Mouse (Mus musculus): Measurements from ENCODE around the gene Ccsap. TPM values are rescaled to one million over a fixed set of nuclear protein-coding genes. Genes with fewer than 3 reads are reported as not detected.

Ccsap gene
- polyA plus RNA-seq, 1 experiment from 2014 or later = 4.8 TPM

DNA sequence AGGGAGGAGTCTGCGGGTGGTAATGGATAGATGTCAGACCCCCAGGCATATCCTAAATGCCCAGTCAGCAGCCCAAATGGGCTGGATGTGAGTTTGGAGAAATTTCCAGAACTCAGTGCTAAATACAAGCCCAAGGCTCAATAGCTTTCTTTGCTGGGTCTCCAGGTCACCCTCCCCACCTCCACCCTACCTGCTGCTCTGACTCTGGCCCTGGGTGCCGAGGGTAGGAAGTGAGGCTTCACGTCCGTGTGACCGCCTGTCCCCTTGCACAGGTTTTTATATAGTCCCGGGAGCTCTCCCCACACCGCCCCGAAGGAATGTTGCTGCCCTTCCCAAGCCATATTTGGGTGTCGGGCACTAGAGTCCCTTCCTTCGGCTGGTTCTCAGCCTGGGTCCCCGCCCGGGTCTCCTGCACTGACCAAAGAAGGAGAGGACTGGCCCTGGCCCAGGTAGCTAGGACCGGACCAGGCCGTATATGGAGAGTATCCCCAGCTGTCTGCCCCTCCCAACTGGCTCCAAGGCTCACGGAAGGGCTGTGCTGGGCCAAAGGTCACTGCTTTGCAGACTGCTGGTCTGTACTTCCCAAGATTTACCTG, 34.6 kb upstream of the Ccsap start, which contains the start of gene Acta1:
Gene Acta1 (minus strand): TSS at position 250 of the 596 bp plus-strand sequence.
- 19% methylated on average over 15 of the region's 15 CpGs for WGBS
- Histone ChIP-seq H3K27me3 (replicated peaks; ENCODE audit: control insufficient read depth, insufficient read depth, low read length) (peaks cover 20% of the 10 kb centered on the region), H3K4me1 (ENCODE audit: control insufficient read depth, insufficient read depth, low read depth, low read length) (peaks cover 6% of the 10 kb centered on the region), H3K4me2 (ENCODE audit: low read length) (no peak within 1 kb of the TSS), H3K9ac (ENCODE audit: low read depth, low read length) (no peak within 1 kb of the TSS), H3K27ac (ENCODE audit: low read depth, low read length) (no peak within 1 kb of the TSS), H3K9me3 (ENCODE audit: control insufficient read depth, low read length) (no peaks in the 10 kb centered on the region), H3K4me3 (ENCODE audit: low read length) (no peak within 1 kb of the TSS), H3K36me3 (ENCODE audit: control insufficient read depth, insufficient read depth, low read length) (no peaks in the 10 kb centered on the region)
- ATAC-seq = no peak

DNA sequence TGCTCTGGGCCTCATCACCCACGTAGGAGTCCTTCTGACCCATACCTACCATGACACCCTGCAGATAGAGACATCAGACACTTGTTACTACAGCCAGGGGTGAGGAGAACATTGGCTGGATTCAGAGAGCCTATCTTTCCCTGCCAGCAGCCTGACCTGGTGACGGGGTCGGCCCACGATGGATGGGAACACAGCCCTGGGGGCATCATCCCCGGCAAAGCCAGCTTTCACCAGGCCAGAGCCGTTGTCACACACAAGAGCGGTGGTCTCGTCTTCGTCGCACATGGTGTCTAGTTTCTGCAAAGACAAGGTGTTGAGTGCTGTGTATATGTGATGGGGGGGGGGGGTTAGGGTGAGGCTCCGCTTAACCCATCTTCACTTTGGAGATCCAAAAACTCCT, 33.4 kb upstream of the Ccsap start:
- 85% methylated on average over 11 of the region's 11 CpGs for WGBS
- Histone ChIP-seq H3K9me3 (ENCODE audit: control insufficient read depth, low read length) (no peaks in the 10 kb centered on the region), H3K27me3 (replicated peaks; ENCODE audit: control insufficient read depth, insufficient read depth, low read length) (peaks cover 20% of the 10 kb centered on the region), H3K4me3 (ENCODE audit: low read length) (no peak overlapping the region), H3K9ac (ENCODE audit: low read depth, low read length) (no peak overlapping the region), H3K27ac (ENCODE audit: low read depth, low read length) (no peak overlapping the region), H3K36me3 (ENCODE audit: control insufficient read depth, insufficient read depth, low read length) (no peaks in the 10 kb centered on the region), H3K4me1 (ENCODE audit: control insufficient read depth, insufficient read depth, low read depth, low read length) (peaks cover 6% of the 10 kb centered on the region), H3K4me2 (ENCODE audit: low read length) (no peak overlapping the region)
- no peak for ATAC-seq

DNA sequence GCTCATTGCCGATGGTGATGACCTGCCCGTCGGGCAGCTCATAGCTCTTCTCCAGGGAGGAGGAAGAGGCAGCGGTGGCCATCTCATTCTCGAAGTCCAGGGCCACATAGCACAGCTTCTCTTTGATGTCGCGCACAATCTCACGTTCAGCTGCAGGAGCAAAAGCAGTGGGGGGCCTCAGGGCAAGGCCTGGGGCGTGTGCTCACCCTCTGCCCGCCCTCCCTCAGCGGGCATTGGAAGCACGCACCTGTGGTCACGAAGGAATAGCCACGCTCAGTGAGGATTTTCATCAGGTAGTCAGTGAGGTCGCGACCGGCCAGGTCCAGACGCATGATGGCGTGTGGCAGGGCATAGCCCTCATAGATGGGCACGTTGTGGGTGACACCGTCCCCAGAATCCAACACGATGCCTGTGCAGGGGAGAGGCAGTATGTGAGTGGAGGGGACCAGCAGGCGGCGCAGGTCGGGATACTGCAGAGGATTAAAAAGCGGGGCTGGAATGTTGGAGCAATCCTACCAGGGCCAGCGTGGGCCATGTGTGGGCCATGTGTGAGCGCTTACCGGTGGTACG, 32.7 kb upstream of the Ccsap start:
- H3K27me3 ChIP-seq (replicated peaks; ENCODE audit: control insufficient read depth, insufficient read depth, low read length) = peaks cover 20% of the 10 kb centered on the region
- 9% methylated on average over 30 of the region's 30 CpGs for WGBS

DNA sequence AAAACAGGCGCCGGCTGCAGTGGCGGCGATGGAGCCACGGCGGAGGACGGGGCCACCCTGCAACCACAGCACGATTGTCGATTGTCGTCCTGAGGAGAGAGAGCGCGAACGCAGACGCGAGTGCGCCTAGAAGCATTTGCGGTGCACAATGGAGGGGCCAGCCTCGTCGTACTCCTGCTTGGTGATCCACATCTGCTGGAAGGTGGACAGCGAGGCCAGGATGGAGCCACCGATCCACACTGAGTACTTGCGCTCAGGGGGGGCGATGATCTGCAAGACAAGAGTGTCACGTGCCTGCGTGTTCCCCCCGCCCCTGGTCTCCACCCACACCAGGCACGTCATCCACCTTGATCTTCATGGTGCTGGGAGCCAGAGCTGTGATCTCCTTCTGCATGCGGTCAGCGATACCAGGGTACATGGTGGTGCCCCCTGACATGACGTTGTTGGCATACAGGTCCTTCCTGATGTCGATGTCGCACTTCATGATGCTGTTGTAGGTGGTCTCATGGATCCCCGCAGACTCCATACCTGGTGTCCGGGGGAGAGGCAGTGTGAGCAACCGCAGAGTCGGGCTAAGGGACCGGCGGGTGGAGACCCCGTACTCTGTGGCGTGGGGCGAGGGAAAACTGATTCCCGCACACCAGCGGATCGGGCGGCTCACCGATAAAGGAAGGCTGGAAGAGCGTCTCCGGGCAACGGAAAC, 32.0 kb upstream of the Ccsap start:
- H3K9me3 ChIP-seq (ENCODE audit: control insufficient read depth, low read length) = no peaks in the 10 kb centered on the region
- H3K9ac ChIP-seq (ENCODE audit: low read depth, low read length) = peak overlapping the region; percentile 72
- H3K4me1 ChIP-seq (ENCODE audit: control insufficient read depth, insufficient read depth, low read depth, low read length) = peaks cover 6% of the 10 kb centered on the region
- H3K4me2 ChIP-seq (ENCODE audit: low read length) = peak overlapping the region; percentile 81
- H3K4me3 ChIP-seq (ENCODE audit: low read length) = peak overlapping the region; percentile 51
- H3K36me3 ChIP-seq (ENCODE audit: control insufficient read depth, insufficient read depth, low read length) = no peaks in the 10 kb centered on the region
- peak overlapping the region; percentile 84 for H3K27ac ChIP-seq (ENCODE audit: low read depth, low read length)
- WGBS = 1% methylated on average over 46 of the region's 49 CpGs
- H3K27me3 ChIP-seq (replicated peaks; ENCODE audit: control insufficient read depth, insufficient read depth, low read length) = peaks cover 20% of the 10 kb centered on the region
- peak; percentile 92 for ATAC-seq

More for the DNA sequence above, 32.7 kb upstream of the Ccsap start:
- ATAC-seq = peak; percentile 52
- Histone ChIP-seq H3K4me1 (ENCODE audit: control insufficient read depth, insufficient read depth, low read depth, low read length) (peaks cover 6% of the 10 kb centered on the region), H3K27ac (ENCODE audit: low read depth, low read length) (peak overlapping the region; percentile 74), H3K4me2 (ENCODE audit: low read length) (peak overlapping the region; percentile 81), H3K4me3 (ENCODE audit: low read length) (peak overlapping the region; percentile 51), H3K36me3 (ENCODE audit: control insufficient read depth, insufficient read depth, low read length) (no peaks in the 10 kb centered on the region), H3K9ac (ENCODE audit: low read depth, low read length) (peak overlapping the region; percentile 72), H3K9me3 (ENCODE audit: control insufficient read depth, low read length) (no peaks in the 10 kb centered on the region)

DNA sequence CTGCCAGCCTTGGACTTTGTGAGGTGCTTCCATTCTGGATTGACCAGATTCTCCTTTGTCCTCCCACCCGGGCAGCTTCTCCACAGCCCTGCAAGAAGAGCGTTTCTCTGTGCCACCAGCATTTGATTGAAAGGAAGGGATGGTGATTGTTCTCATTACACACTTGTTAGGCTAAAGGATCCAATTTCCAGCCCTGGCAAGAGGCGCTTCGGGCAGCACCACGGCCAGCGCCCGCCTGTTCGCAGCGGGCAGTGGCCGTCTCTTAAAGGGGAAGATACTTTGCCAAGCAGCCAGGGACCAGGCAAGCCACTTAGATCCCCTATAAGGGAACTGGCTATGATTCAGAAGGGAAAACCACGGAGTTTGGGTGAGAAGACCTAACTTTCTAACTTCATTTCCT, 31.3 kb upstream of the Ccsap start:
- Histone ChIP-seq H3K4me2 (ENCODE audit: low read length) (peak overlapping the region; percentile 81), H3K9me3 (ENCODE audit: control insufficient read depth, low read length) (no peaks in the 10 kb centered on the region), H3K27me3 (replicated peaks; ENCODE audit: control insufficient read depth, insufficient read depth, low read length) (peaks cover 22% of the 10 kb centered on the region), H3K4me1 (ENCODE audit: control insufficient read depth, insufficient read depth, low read depth, low read length) (peaks cover 6% of the 10 kb centered on the region), H3K9ac (ENCODE audit: low read depth, low read length) (peak overlapping the region; percentile 72), H3K36me3 (ENCODE audit: control insufficient read depth, insufficient read depth, low read length) (no peaks in the 10 kb centered on the region), H3K27ac (ENCODE audit: low read depth, low read length) (peak overlapping the region; percentile 84), H3K4me3 (ENCODE audit: low read length) (peak overlapping the region; percentile 51)
- ATAC-seq = no peak
- WGBS = 0% methylated on average over 11 of the region's 11 CpGs

DNA sequence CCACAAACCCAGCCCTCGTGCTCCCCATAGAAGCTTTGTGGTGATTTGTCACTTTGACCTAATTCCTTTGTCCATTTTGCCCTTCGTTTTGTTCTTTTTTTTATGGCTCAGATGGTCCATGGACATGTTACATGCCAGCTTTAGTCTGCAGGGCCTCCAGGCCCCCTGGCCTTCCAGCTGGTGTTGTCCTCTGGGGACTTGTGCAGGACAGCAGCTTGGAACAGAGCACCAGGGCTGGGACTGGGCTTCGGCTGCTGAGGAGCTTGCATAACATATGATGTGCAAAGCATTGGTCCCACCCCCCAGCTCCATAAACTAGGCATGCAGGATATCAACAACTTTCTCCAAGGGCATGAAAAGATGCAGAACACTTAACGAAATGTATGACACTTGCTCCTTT, 29.8 kb upstream of the Ccsap start:
- H3K27ac ChIP-seq (ENCODE audit: low read depth, low read length) = no peak overlapping the region
- no peaks in the 10 kb centered on the region for H3K36me3 ChIP-seq (ENCODE audit: control insufficient read depth, insufficient read depth, low read length)
- no peaks in the 10 kb centered on the region for H3K9me3 ChIP-seq (ENCODE audit: control insufficient read depth, low read length)
- no peak overlapping the region for H3K9ac ChIP-seq (ENCODE audit: low read depth, low read length)
- ATAC-seq = no peak
- no peak overlapping the region for H3K4me3 ChIP-seq (ENCODE audit: low read length)
- peaks cover 20% of the 10 kb centered on the region for H3K27me3 ChIP-seq (replicated peaks; ENCODE audit: control insufficient read depth, insufficient read depth, low read length)
- 61% methylated on average over 4 of the region's 4 CpGs for WGBS
- no peak overlapping the region for H3K4me2 ChIP-seq (ENCODE audit: low read length)
- H3K4me1 ChIP-seq (ENCODE audit: control insufficient read depth, insufficient read depth, low read depth, low read length) = peaks cover 12% of the 10 kb centered on the region

DNA sequence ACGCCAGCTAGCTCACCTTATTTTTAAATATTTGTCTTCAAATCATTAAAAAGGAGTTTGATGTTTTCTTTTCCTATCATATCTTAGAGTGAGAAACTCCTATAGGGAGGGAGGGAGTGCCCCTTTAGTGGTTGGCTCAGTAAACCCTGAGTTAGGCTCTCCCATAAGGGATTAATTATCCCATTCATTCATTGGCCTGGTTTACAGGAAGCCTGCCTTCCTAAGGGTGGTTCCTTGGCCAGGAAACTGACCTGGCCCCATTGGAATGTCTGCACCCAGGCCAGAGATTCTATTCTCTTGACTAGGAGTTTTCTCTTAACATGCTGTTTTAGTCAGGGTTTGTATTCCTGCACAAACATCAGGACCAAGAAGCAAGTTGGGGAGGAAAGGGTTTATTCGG, 27.9 kb upstream of the Ccsap start:
- Histone ChIP-seq H3K4me1 (ENCODE audit: control insufficient read depth, insufficient read depth, low read depth, low read length) (peaks cover 23% of the 10 kb centered on the region), H3K4me2 (ENCODE audit: low read length) (no peak overlapping the region), H3K4me3 (ENCODE audit: low read length) (no peak overlapping the region), H3K9ac (ENCODE audit: low read depth, low read length) (no peak overlapping the region), H3K27me3 (replicated peaks; ENCODE audit: control insufficient read depth, insufficient read depth, low read length) (peaks cover 5% of the 10 kb centered on the region; the same call in 1 of the 2 replicates), H3K27ac (ENCODE audit: low read depth, low read length) (no peak overlapping the region), H3K9me3 (ENCODE audit: control insufficient read depth, low read length) (no peaks in the 10 kb centered on the region), H3K36me3 (ENCODE audit: control insufficient read depth, insufficient read depth, low read length) (no peaks in the 10 kb centered on the region)
- WGBS = 83% methylated on average over 2 of the region's 2 CpGs
- ATAC-seq = no peak

DNA sequence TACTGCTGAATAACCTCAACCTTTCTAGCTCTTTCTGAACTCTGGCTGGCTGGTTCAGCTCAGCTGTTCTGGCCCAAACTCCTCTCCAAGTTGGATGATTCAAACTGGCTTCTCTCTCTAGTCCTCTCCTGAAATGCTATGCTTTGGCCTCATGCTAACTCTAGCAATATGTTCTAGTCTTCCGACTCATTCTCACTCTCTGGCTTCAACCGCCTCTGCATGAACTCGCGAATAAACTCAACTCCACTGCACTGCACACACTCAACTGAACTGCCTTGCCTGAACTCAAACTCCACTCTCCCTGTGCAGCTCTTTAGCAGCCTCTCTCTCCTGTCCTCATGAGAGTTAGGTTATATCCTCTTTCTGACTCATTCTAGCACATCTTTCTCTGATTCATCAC, 27.2 kb upstream of the Ccsap start:
- Histone ChIP-seq H3K27me3 (replicated peaks; ENCODE audit: control insufficient read depth, insufficient read depth, low read length) (peaks cover 5% of the 10 kb centered on the region; the same call in 1 of the 2 replicates), H3K27ac (ENCODE audit: low read depth, low read length) (no peak overlapping the region), H3K4me1 (ENCODE audit: control insufficient read depth, insufficient read depth, low read depth, low read length) (peaks cover 17% of the 10 kb centered on the region), H3K36me3 (ENCODE audit: control insufficient read depth, insufficient read depth, low read length) (no peaks in the 10 kb centered on the region), H3K4me2 (ENCODE audit: low read length) (no peak overlapping the region), H3K4me3 (ENCODE audit: low read length) (no peak overlapping the region), H3K9me3 (ENCODE audit: control insufficient read depth, low read length) (no peaks in the 10 kb centered on the region), H3K9ac (ENCODE audit: low read depth, low read length) (no peak overlapping the region)
- 94% methylated on average over 4 of the region's 4 CpGs for WGBS
- no peak for ATAC-seq
